Mouse (Mus musculus) ES-E14 (cell line): ENCODE results near the gene Nectin1. TPM values are rescaled to one million over a fixed set of nuclear protein-coding genes. Genes with fewer than 3 reads are reported as not detected.

Experiments
- DNase-seq: peaks from one replicate; pipeline ENCODE4 v3.0.0-alpha.2; 2013; ENCODE audit warnings: low read depth, low spot score
- H3K27ac ChIP-seq: 2 replicates; pipeline ENCODE4 v1.5.1; 2012; ENCODE audit warnings: low read depth, mild to moderate bottlenecking, low read length, moderate library complexity, mixed read lengths; ENCODE audit not compliant: poor library complexity, insufficient read depth, severe bottlenecking
- H3K36me3 ChIP-seq: 2 replicates; pipeline ENCODE4 v1.6.1; 2012; ENCODE audit warnings: mild to moderate bottlenecking, low read length, moderate library complexity, mixed read lengths; ENCODE audit not compliant: control insufficient read depth, poor library complexity, insufficient read depth, severe bottlenecking
- H3K4me1 ChIP-seq, 2 experiments: fragments of 150-350 bp in 1 of 2; sonication (generic) in 1 of 2; 2 replicates each; pipeline ENCODE4 v1.6.1; 2012; ENCODE audit warnings: low read length in 2 of 2, mild to moderate bottlenecking in 1 of 2, mixed read lengths in 1 of 2; ENCODE audit not compliant: control insufficient read depth in 2 of 2, insufficient read depth in 2 of 2, poor library complexity in 1 of 2
- H3K4me3 ChIP-seq, 2 experiments: fragments of 150-350 bp in 1 of 2; sonication (generic) in 1 of 2; 2 replicates each; pipeline ENCODE4 v1.5.1; 2012; ENCODE audit warnings: low read length in 2 of 2, low read depth in 1 of 2, mild to moderate bottlenecking in 1 of 2, mixed read lengths in 1 of 2; ENCODE audit not compliant: insufficient read depth in 1 of 2, poor library complexity in 1 of 2, severe bottlenecking in 1 of 2
- H3K9ac ChIP-seq: 2 replicates; pipeline ENCODE4 v1.6.1; 2012; ENCODE audit warnings: low read depth, mild to moderate bottlenecking, low read length, mixed read lengths; ENCODE audit not compliant: poor library complexity, insufficient read depth, severe bottlenecking
- H3K9me3 ChIP-seq: fragments of 150-350 bp; sonication (generic); 2 replicates; pipeline ENCODE4 v1.6.1; 2012; ENCODE audit warnings: low read depth, mild to moderate bottlenecking, low read length; ENCODE audit not compliant: control insufficient read depth, insufficient read depth
- CHD2 ChIP-seq: IDR thresholded peaks from 2 replicates; pipeline ENCODE4 v1.6.1; 2014; ENCODE audit warnings: mild to moderate bottlenecking, low read depth, low read length, inconsistent platforms
- HCFC1 ChIP-seq: IDR thresholded peaks from 2 replicates; pipeline ENCODE4 v1.6.1; 2012; ENCODE audit warnings: low read length, inconsistent platforms, borderline replicate concordance; ENCODE audit not compliant: insufficient read depth
- MAFK ChIP-seq: IDR thresholded peaks from 2 replicates; pipeline ENCODE4 v1.6.1; 2014; ENCODE audit warnings: mild to moderate bottlenecking, low read depth, low read length, inconsistent platforms; ENCODE audit not compliant: insufficient read depth
- ZC3H11A ChIP-seq: IDR thresholded peaks from 2 replicates; pipeline ENCODE4 v1.6.1; 2012; ENCODE audit warnings: low read depth, mild to moderate bottlenecking, inconsistent platforms, low read length, borderline replicate concordance
- ZNF384 ChIP-seq: IDR thresholded peaks from 2 replicates; pipeline ENCODE4 v1.6.1; 2012; ENCODE audit warnings: low read depth, low read length, inconsistent platforms
- in situ Hi-C, 2 experiments: fragments of 600-800 bp; cut with MboI; formaldehyde crosslinking; loops; one replicate each; pipeline ENCODE4 v1.15.1; 2025; ENCODE audit warnings: low sequenced_read_pairs in 2 of 2, inconsistent platforms in 1 of 2; ENCODE audit not compliant: unreplicated experiment in 2 of 2
- total RNA-seq: library from RNA; depleted of rRNA; stranded (reverse); fragments of 300-350 nt; gene quantifications from 2 replicates; pipeline ENCODE4 v1.2.3, GENCODE M21; 2012

Gene Nectin1
- total RNA-seq, 1 experiment = 12.9 TPM

DNA sequence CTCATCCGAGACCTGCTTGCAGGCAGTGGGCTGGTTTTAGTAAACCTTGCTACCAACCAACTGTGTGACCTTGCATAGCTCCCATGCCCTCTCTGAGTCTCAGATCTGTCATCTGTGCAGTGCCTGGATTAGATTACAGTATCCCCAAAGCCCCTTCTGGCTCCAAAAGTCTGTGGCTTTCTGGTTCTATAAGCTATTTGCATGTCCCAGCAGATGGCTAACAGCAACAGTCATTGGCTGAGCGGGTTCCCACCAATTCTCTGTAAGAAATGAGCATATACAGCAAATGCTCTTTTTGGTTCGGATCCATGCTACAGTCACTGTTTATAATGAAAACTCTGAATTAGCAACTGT lies 43.6 kb upstream of the Nectin1 start:
- H3K36me3 ChIP-seq = no peaks in the 10 kb centered on the region
- H3K9me3 ChIP-seq = no peaks in the 10 kb centered on the region
- H3K27ac ChIP-seq = no peak overlapping the region
- DNase-seq = no peak
- no peak overlapping the region for H3K9ac ChIP-seq
- peaks cover 0 to 16% of the 10 kb centered on the region in 2 experiments; a peak in 2 of 4 replicates for H3K4me1 ChIP-seq
- no peak for TF ChIP-seq CHD2
- TF ChIP-seq ZNF384 = no peak
- TF ChIP-seq HCFC1 = no peak
- no peak for TF ChIP-seq MAFK
- TF ChIP-seq ZC3H11A = no peak
- in situ Hi-C loops = no loop called here
- H3K4me3 ChIP-seq = no peak overlapping the region

DNA sequence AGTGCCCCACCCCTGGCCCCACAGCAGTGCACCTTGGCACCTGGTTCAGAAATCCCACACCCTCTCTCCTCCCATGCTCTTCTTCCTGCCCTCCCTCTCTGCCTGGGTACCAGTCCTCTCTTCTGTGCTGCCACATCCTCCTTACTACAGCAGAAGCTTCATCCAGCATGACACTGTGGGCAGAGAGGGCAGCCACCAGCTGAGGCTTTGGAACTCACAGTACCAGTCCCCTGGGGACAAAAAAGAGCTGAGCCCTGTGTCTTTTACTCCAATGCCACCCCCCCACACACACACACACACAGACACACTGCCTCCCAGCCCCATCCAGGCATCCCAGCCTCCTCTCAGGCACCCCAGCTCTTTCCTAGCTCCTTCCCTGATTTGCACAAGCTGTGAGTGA lies 42.0 kb upstream of the Nectin1 start:
- Histone ChIP-seq H3K9me3 (no peaks in the 10 kb centered on the region), H3K4me3 (no peak overlapping the region), H3K4me1 (peaks cover 0 to 16% of the 10 kb centered on the region in 2 experiments; a peak in 2 of 4 replicates), H3K9ac (no peak overlapping the region), H3K27ac (no peak overlapping the region), H3K36me3 (no peaks in the 10 kb centered on the region)
- no peak for DNase-seq
- in situ Hi-C loops = no loop called here
- TF ChIP-seq HCFC1 = no peak
- no peak for TF ChIP-seq MAFK
- TF ChIP-seq ZC3H11A = no peak
- no peak for TF ChIP-seq ZNF384
- no peak for TF ChIP-seq CHD2

DNA sequence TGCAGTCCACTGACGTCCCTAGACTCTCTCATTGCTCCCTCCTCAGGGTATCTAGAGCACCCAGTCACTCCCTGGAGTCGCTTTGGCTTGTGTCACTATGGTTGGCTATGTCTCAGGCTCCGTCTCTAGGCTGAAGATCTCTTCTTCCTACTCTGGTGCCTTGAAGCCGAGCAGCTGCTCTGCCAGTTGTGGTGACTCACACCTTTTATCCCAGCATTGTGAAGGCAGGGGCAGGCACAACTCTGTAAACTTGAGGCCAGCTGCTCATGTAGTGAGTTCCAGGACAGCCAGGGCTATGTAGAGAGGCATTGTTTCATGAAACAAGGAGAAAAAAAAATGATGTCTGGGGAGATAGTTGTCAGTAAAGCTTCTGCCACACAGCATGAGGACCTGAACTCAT lies 36.2 kb upstream of the Nectin1 start:
- H3K27ac ChIP-seq = no peak overlapping the region
- H3K4me1 ChIP-seq = no peaks in the 10 kb centered on the region; a peak in 1 of 4 replicates
- in situ Hi-C loops = no loop called here
- H3K4me3 ChIP-seq = no peak overlapping the region
- no peaks in the 10 kb centered on the region for H3K9me3 ChIP-seq
- no peak for DNase-seq
- H3K36me3 ChIP-seq = no peaks in the 10 kb centered on the region
- TF ChIP-seq MAFK (no peak), HCFC1 (no peak), ZNF384 (no peak)
- no peak overlapping the region for H3K9ac ChIP-seq

DNA sequence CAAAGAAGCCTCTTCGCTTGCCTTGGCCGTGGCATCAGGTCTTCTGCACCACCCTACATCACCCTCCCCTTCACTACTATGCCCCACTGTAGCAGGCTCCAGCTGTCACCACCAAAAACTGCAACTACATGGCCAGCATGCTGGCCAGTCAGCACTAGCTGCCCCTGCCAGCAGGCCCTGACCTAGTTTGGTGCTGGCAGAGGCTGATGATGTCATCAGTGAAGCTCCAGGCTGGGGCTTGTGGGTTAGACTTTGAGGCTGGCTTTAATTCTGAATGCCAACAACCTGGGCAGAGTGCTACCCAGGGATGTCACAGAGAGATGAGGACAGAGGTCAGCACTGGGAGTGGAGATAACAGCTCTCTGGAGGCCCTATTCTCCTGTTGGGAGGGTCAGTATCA lies 35.1 kb upstream of the Nectin1 start:
- no peak overlapping the region for H3K4me3 ChIP-seq
- H3K36me3 ChIP-seq = no peaks in the 10 kb centered on the region
- no peak overlapping the region for H3K9ac ChIP-seq
- DNase-seq = no peak
- no peak overlapping the region for H3K27ac ChIP-seq
- H3K4me1 ChIP-seq = peaks cover 0 to 3% of the 10 kb centered on the region in 2 experiments; a peak in 1 of 4 replicates
- H3K9me3 ChIP-seq = no peaks in the 10 kb centered on the region
- in situ Hi-C loops = no loop called here
- TF ChIP-seq CHD2 (no peak), ZC3H11A (no peak), ZNF384 (no peak), MAFK (no peak), HCFC1 (no peak)

DNA sequence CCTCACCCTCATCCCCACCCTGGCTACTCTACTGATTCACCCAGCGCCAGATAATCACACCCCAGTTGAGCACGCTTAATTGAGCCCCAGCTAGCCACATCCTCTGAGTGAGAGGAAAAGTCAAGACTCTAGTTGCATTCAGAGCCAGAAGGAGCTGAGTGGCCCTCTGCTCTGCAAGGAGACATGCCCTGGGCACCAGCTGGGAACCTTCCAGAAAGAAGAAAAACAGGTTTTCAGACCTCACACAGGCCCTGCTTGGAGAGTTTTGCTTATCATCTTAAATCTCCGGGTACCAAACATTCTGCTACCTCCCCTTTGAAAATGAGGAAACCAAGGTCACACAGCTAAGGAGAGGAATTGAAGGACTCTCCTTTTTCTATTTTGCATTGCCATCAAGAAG lies 30.4 kb upstream of the Nectin1 start:
- Histone ChIP-seq H3K4me3 (no peak overlapping the region), H3K27ac (no peak overlapping the region), H3K4me1 (peaks cover 0 to 3% of the 10 kb centered on the region in 2 experiments; a peak in 1 of 4 replicates), H3K9ac (no peak overlapping the region), H3K9me3 (no peaks in the 10 kb centered on the region), H3K36me3 (no peaks in the 10 kb centered on the region)
- no peak for TF ChIP-seq ZC3H11A
- no peak for DNase-seq
- in situ Hi-C loops = no loop called here
